Mouse (Mus musculus): Measurements from ENCODE around the gene Gm10271. TPM values are rescaled to one million over a fixed set of nuclear protein-coding genes. Genes with fewer than 3 reads are reported as not detected.

Gene Gm10271
- polyA plus RNA-seq, 1 experiment from 2014 or later, result not detected

- H3K27me3 ChIP-seq, result no peaks in the 10 kb centered on the region
- H3K9ac ChIP-seq, result no peak overlapping the region
- H3K4me2 ChIP-seq, result no peak overlapping the region
- 70% methylated on average over 15 of the region's 15 CpGs for WGBS
- H3K4me1 ChIP-seq (replicated peaks), result no peaks in the 10 kb centered on the region
- no peak overlapping the region for H3K4me3 ChIP-seq
- no peaks in the 10 kb centered on the region for H3K9me3 ChIP-seq
- H3K36me3 ChIP-seq, result peaks cover 51% of the 10 kb centered on the region
- H3K27ac ChIP-seq (replicated peaks), result no peak overlapping the region
- ATAC-seq (ENCODE audit: low FRiP score, low read depth), result no peak
These were observed 63.3 kb downstream of the Gm10271 start for GRCm38 (mm10) chr10:116908901-116909642.

Other genes with a start within 250 kb of the Gm10271 start
- gene Myrfl, start 75.7 kb downstream of the Gm10271 start, polyA plus RNA-seq (2015; fragmentation: Nextera tagmentation; extraction: Ambion mirVana), result 0.10 and 0.13 TPM in 2 replicates
- 44.3 and 45.1 TPM in 2 replicates for gene Rab3ip, start 21.8 kb downstream of the Gm10271 start, polyA plus RNA-seq (2015; fragmentation: Nextera tagmentation; extraction: Ambion mirVana)
- gene Best3, start 13.7 kb upstream of the Gm10271 start, polyA plus RNA-seq (2015; fragmentation: Nextera tagmentation; extraction: Ambion mirVana), result 0.08 and 0.17 TPM in 2 replicates
- gene Lrrc10, start 72.7 kb upstream of the Gm10271 start, polyA plus RNA-seq (2015; fragmentation: Nextera tagmentation; extraction: Ambion mirVana), result not detected in 2 replicates
- gene Cct2, start 91.2 kb upstream of the Gm10271 start, polyA plus RNA-seq (2015; fragmentation: Nextera tagmentation; extraction: Ambion mirVana), result 237 and 245 TPM in 2 replicates
- 20.3 and 23.4 TPM in 2 replicates for gene Frs2, start 175.9 kb upstream of the Gm10271 start, polyA plus RNA-seq (2015; fragmentation: Nextera tagmentation; extraction: Ambion mirVana)

Data from hindbrain, embryonic 15.5 days (tissue).